Mouse (Mus musculus) adrenal gland, postnatal 14 days (tissue): ENCODE measurements around the gene Shc1. TPM values are rescaled to one million over a fixed set of nuclear protein-coding genes. Genes with fewer than 3 reads are reported as not detected.

Experiments
- DNase-seq: peaks from one replicate; pipeline ENCODE4 v3.0.0; 2021; ENCODE audit warnings: mixed read lengths
- total RNA-seq: library from RNA; stranded (reverse); gene quantifications from 2 replicates; pipeline ENCODE4 v1.2.3, GENCODE M21; 2021

Gene Shc1
- total RNA-seq, 1 experiment from 2014 or later = 80.5 TPM

DNA sequence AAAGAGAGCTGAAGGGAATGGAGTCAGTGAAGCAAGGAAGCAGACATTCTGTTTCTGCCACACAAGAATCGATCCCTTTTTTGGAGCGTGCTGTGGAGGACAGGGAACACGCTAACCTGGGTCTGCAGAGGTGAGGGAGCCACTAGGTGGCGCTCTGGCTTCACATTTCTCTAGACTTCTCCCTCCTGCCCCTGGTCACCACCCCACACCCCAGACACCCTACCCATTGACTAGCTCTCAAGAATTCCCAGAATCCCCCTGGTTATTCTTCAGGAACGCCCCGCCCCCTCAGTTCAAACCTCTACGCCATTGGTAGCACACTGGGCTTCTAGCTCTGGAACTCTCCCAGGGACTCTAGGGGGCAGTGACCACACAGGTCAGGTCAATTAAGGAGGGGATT is 31.3 kb downstream of the Shc1 start:
- DNase-seq = peak; percentile 87

DNA sequence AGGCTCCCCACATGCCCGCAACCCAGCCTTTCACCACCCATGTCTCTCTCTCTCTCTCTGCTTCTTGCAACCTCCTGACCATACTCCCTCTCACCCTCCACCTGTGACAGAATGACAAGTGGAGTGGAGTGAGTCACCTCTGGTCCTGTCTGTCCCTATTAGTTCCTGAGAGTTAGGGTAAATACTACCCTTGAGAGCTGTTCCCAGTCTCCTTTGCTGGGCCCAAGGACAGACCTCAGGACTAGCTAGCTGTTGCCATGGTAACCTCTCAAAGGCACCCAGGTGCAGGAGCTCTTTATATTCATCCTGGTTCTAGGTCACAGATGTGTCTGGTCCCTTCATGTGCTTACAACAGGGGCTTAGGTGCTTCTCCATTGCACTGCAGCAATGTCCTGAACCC is 33.7 kb downstream of the Shc1 start:
- DNase-seq = no peak

DNA sequence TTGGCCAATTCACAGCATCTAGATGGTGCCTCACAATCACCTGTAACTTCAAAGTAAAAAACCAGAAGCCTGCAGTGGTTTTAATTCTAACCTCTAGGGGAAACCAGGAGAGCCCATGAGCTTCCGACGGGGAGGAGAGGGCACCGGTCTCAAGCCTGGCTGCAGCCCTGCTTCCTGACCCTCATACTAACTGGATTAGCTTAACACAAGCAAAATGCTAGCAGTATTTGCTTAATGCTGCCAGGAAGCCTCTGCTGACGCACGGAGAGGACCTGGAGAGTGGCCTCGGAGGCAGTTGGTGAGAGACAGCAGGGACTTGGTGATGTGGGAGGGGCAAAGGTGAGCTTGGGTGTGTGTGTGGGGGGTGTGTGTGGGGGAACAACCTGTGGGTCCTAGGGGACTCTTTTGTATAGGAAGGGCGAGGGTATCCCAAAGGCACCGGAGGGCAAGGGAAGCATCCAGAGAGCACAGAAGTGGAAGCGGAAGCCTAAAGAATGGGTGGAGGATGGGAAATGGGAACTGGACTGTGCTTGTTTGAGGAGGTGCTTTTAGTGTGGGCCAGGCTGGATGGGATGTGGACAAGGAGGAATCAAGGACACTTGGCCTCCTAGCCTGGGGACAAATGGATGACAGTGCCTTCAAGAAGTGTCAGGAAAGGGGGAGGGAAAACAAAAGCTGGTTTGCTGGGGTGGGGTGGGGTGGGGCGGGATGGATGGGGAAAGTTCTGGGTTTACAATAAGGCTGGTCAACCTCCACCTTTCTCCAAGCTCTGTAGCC is 36.3 kb downstream of the Shc1 start, which contains the start of gene Pmvk:
TSS of gene Pmvk (plus strand) at position 141 of the 777 bp plus-strand sequence.
- DNase-seq = no peak

DNA sequence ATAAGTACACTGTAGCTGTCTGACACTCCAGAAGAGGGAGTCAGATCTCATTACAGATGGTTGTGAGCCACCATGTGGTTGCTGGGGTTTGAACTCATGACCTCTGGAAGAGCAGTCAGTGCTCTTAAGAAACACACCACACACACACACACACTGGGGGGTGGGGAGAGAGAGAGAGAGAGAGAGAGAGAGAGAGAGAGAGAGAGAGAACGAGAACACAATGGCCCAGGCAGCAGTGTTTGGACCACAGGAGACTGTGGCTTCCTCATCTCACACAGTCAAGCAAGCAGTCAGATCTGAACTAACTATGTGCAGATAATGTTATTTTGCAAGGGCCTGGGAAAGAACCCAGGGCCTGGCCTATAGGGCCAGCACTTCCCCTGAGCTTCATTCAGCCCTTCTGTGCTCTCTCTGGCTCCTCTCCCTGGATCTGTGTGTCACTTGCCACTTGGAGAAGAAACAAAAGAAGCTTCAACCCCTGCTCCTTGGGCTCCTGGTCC is 37.6 kb downstream of the Shc1 start:
- DNase-seq = no peak

DNA sequence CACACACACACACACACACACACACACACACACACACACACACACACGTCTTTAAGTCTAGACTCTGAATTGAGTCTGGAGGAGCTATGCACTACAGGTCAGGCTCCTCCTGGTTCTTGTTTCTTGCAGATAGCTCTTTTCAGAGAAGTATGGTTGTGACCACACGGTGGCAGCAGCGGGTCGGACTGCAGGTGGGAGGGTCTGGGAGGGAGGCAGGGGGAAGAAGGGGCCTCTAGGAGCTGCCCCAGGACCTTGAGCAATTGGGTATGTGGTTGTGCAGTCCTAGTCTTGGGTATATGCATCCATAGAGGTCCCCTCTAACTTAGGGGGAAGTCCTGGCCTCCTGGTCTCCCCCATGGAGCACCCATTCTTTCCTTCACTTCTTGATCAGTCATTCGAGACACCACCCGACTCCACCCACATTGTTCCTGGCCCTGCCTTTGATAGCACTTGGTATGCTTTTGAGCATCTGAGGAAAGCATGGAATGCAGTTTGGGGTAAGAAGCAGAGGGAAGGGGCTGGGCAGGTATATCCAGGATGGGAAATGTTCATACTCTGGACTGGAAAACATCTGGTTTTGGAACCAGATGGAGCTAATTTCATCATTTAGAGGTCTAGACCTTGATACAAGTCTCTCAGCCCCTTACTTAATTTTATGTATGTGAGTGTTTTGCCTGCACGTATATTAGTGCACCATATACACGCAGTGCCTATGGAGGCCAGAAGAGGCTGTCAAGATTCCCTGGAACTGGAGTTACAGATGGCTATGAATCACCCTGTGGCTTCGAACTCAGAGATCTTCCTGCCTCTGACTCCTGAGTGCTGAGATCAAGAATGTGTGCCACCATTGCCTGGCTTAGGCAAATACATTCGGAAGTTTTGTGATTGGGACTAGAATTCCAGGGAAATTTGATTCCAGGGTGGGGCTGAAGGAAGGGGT is 38.8 kb downstream of the Shc1 start:
- DNase-seq = peak; percentile 84

DNA sequence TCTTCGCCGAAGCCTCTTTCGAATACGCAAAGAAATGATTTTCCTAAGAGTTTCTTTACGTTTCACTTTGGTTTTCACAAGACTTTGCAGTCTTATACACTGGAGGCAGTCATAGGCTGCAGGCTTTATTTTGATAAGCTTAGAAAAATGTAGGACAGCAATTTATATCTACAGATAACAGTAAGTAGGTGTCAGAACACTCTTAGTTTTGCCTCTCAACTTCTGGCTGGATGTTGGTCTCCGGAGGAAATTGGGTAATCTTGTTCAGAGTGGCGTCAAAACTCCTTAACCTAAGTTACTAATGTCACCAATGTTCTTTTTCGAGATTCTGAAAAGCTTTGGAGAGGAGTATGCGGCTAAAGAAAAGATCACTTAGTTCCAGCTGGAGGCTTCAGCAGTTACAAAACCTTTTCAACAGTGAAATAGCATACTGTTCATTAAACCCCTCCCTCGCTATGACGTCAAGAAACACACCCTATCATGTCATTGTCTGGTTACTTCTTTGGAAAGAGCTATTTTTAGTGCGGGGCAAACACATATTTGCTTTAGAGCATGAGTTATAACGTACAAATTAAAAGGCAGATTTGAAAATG is 40.2 kb downstream of the Shc1 start:
- peak; percentile 28 for DNase-seq

DNA sequence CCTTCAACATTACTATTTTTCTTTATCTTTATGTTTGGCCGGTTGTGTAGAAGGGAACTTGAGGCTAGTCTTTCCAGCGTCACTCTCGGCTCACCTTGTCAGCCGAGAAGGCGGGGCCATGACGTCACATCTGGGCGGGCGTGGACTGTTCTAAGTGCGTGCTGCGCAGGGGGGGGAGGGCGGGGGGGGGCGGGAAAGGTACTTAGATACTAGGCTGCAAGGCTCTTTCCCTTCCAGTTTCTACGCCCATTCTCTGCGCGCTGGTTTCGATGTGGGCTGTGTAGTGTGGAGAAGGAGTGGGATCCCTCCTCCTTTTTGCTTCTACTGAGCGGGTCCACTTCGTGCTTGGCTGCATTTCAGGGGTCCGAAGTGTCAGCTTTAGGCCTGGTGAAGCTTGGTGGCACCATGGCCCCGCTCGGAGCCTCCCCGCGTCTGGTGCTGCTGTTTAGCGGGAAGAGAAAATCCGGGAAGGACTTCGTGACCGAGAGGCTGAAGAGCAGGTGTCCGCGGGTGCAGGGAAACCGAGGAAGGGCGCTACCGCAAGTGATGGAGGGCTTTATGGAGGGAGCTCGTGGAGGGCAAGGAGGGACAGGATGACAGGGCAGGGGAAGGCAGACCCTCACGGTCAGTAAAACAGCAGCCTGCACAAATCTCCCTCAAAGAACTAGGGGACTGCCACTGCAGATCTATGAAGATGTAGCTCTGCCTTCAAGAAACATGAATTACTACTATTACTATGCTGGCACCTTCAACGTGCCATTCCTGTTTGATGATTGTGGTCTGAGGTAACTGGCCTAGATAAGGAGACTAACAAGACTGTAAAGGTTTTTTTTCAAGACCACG is 40.9 kb downstream of the Shc1 start:
- peak; percentile 96 for DNase-seq

DNA sequence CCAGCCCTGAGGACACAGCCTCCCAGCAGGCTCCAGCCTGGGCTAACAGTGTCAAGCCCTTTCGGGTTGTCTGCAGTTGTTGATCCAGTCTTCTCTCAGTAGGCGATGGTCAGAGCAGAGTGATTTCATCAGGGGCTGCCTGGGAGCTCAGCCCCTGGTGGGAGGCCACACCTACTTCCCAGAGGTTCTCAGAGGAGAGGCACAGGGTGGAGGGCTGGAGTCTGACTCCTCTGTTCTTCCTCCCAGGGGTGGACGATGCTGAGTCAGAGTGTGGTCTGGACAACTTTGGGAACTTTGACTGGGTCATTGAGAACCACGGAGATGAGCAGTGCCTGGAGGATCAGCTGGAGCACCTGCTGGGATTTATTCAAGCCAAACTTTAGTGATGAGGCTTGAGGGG is 50.0 kb downstream of the Shc1 start:
- no peak for DNase-seq

DNA sequence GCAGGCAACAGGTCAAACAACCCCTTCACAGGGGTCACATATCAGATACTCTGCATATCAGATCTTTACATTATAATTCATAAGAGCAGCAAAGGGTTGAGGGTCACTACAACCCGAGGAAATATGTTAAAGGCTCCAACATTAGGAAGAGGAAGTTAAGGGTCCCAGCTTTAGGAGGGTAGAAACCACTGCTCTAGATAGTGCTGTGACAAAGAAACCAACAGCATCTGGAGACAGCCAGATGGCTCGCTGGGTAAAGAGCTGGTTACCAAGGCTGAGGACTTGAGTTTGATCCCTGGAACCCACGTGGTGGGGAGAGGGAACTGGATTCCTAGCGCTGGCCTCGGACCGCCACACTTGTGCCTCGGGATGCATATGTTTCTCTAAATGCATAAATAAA is 54.0 kb downstream of the Shc1 start:
- DNase-seq = no peak

DNA sequence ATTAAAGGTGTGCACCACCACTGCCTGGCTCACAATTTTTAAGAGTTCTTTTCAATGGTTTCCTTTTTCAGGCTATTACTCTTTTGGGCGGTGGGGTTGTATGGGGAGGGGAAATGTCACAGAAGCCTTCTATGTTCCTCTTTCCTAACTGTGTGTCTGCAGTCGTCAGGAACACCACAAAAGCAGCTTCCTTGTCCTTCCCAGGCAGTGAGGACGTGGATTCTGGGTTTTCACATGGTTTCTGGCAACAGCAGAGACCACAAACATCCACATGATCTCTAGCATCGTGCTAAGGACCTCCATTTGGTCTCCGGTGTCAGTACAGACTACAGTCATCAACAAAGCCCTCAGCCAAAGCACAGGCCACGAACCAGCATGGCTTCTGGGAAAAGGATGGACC is 55.6 kb downstream of the Shc1 start:
- no peak for DNase-seq

DNA sequence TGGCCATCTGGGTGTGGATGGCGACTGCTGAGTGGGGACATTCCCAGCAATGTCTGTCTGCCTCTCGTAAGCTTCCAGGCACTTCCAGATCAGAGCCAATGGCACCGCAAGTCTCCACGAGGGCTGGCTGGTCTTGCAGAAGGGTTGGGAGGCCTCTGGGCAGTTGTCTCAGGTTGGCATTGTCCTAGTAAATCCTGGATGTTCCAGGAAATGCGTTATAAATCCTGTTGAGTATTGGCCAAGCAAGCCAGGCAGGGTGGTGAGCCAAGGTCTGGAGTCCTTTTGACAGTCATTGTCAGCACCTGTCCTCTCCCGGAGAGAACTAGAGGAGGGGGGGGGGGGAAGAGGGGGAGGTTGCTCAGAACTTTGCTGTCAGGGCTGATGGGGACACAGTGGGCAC is 60.8 kb downstream of the Shc1 start:
- no peak for DNase-seq

Other genes starting within 250 kb of the Shc1 start
- 75.4 and 76.9 TPM in 2 replicates for gene Scamp3, start 241.0 kb upstream of the Shc1 start, total RNA-seq
- 15.0 and 21.1 TPM in 2 replicates for gene Fam189b, start 235.3 kb upstream of the Shc1 start, total RNA-seq
- 52.4 and 57.5 TPM in 2 replicates for gene Gba, start 215.5 kb upstream of the Shc1 start, total RNA-seq
- 9.0 and 12.7 TPM in 2 replicates for gene Thbs3, start 203.3 kb upstream of the Shc1 start, total RNA-seq
- gene Mtx1, start 191.4 kb upstream of the Shc1 start, total RNA-seq = 152 and 162 TPM in 2 replicates
- 0.64 and 1.3 TPM in 2 replicates for gene Muc1, start 189.4 kb upstream of the Shc1 start, total RNA-seq
- gene Krtcap2, start 172.5 kb upstream of the Shc1 start, total RNA-seq = 95.0 and 110 TPM in 2 replicates
- 1.4 and 3.2 TPM in 2 replicates for gene Trim46, start 172.1 kb upstream of the Shc1 start, total RNA-seq
- gene Dpm3, start 159.1 kb upstream of the Shc1 start, total RNA-seq = 107 and 116 TPM in 2 replicates
- gene Slc50a1, start 147.9 kb upstream of the Shc1 start, total RNA-seq = 40.4 and 54.7 TPM in 2 replicates
- gene Efna1, start 137.3 kb upstream of the Shc1 start, total RNA-seq = 19.1 and 21.9 TPM in 2 replicates
- gene Efna3, start 95.5 kb upstream of the Shc1 start, total RNA-seq = 0.38 and 0.59 TPM in 2 replicates
- gene Efna4, start 80.4 kb upstream of the Shc1 start, total RNA-seq = 0.26 and 0.68 TPM in 2 replicates
- gene Adam15, start 68.4 kb upstream of the Shc1 start, total RNA-seq = 66.0 and 79.5 TPM in 2 replicates
- gene Dcst2, start 56.5 kb upstream of the Shc1 start, total RNA-seq = 0.68 and 0.70 TPM in 2 replicates
- gene Dcst1, start 53.2 kb upstream of the Shc1 start, total RNA-seq = 0.30 and 0.71 TPM in 2 replicates
- gene Zbtb7b, start 23.7 kb upstream of the Shc1 start, total RNA-seq = 67.1 and 72.7 TPM in 2 replicates
- 0.26 TPM in 1 of 2 replicates, not detected in the other for gene Lenep, start 15.7 kb upstream of the Shc1 start, total RNA-seq
- gene Flad1, start 6.6 kb upstream of the Shc1 start, total RNA-seq = 42.2 and 43.8 TPM in 2 replicates
- gene Cks1b, start 60 bp upstream of the Shc1 start, total RNA-seq = 34.9 and 38.0 TPM in 2 replicates
- 36.4 and 48.3 TPM in 2 replicates for gene Pygo2, start 11.8 kb downstream of the Shc1 start, total RNA-seq
- 43.9 and 48.7 TPM in 2 replicates for gene Pbxip1, start 18.3 kb downstream of the Shc1 start, total RNA-seq
- gene Pmvk, start 36.1 kb downstream of the Shc1 start, total RNA-seq = 16.6 and 19.0 TPM in 2 replicates
- 5.3 and 5.7 TPM in 2 replicates for gene Kcnn3, start 101.7 kb downstream of the Shc1 start, total RNA-seq